Mouse (Mus musculus): ENCODE measurements around the gene Mapkapk2. TPM values are rescaled to one million over a fixed set of nuclear protein-coding genes. Genes with fewer than 3 reads are reported as not detected.

Gene Mapkapk2
- polyA plus RNA-seq, 1 experiment from 2014 or later: 63.1 TPM

- no peaks in the 10 kb centered on the region for H3K9me3 ChIP-seq
- no peak overlapping the region for H3K4me2 ChIP-seq (replicated peaks)
- H3K27me3 ChIP-seq: no peaks in the 10 kb centered on the region
- no peak overlapping the region for H3K9ac ChIP-seq
- H3K4me1 ChIP-seq: peaks cover 29% of the 10 kb centered on the region
- 68% methylated on average over 7 of the region's 7 CpGs for WGBS
- no peak overlapping the region for H3K27ac ChIP-seq
- ATAC-seq (ENCODE audit: insufficient number of reproducible peaks, insufficient read depth, low FRiP score, low TSS enrichment): no peak
- peaks cover 40% of the 10 kb centered on the region for H3K36me3 ChIP-seq
- H3K4me3 ChIP-seq: no peak overlapping the region
These were observed 39.2 kb downstream of the Mapkapk2 start for GRCm38 (mm10) chr1:131058431-131058830.

- Histone ChIP-seq H3K9ac (no peak overlapping the region), H3K4me3 (no peak overlapping the region), H3K27ac (no peak overlapping the region), H3K9me3 (no peaks in the 10 kb centered on the region), H3K27me3 (no peaks in the 10 kb centered on the region), H3K36me3 (peaks cover 40% of the 10 kb centered on the region), H3K4me1 (peaks cover 19% of the 10 kb centered on the region), H3K4me2 (replicated peaks) (no peak overlapping the region)
- ATAC-seq (ENCODE audit: insufficient number of reproducible peaks, insufficient read depth, low FRiP score, low TSS enrichment): no peak
- WGBS: 82% methylated on average over 4 of the region's 4 CpGs
These were observed 43.4 kb downstream of the Mapkapk2 start for GRCm38 (mm10) chr1:131054251-131054650.

- no peak overlapping the region for H3K4me3 ChIP-seq
- no peak overlapping the region for H3K27ac ChIP-seq
- no peak overlapping the region for H3K4me2 ChIP-seq (replicated peaks)
- no peak for ATAC-seq (ENCODE audit: insufficient number of reproducible peaks, insufficient read depth, low FRiP score, low TSS enrichment)
- no peaks in the 10 kb centered on the region for H3K9me3 ChIP-seq
- H3K4me1 ChIP-seq: peaks cover 13% of the 10 kb centered on the region
- no peaks in the 10 kb centered on the region for H3K27me3 ChIP-seq
- WGBS: 49% methylated on average over 4 of the region's 4 CpGs
- H3K9ac ChIP-seq: no peak overlapping the region
- peaks cover 40% of the 10 kb centered on the region for H3K36me3 ChIP-seq
These were observed 44.0 kb downstream of the Mapkapk2 start for GRCm38 (mm10) chr1:131053656-131054055.

- H3K27me3 ChIP-seq: no peaks in the 10 kb centered on the region
- no peaks in the 10 kb centered on the region for H3K9me3 ChIP-seq
- H3K4me2 ChIP-seq (replicated peaks): no peak overlapping the region
- no peak overlapping the region for H3K4me3 ChIP-seq
- ATAC-seq (ENCODE audit: insufficient number of reproducible peaks, insufficient read depth, low FRiP score, low TSS enrichment): no peak; the same call in 1 of the 2 replicates
- H3K9ac ChIP-seq: no peak overlapping the region
- H3K27ac ChIP-seq: no peak overlapping the region
- H3K36me3 ChIP-seq: peaks cover 40% of the 10 kb centered on the region
- peaks cover 9% of the 10 kb centered on the region; the same call in 1 of the 2 replicates for H3K4me1 ChIP-seq
- 5% methylated on average over 8 of the region's 8 CpGs for WGBS
These were observed 44.4 kb downstream of the Mapkapk2 start for GRCm38 (mm10) chr1:131053239-131053638.

- Histone ChIP-seq H3K4me3 (no peak overlapping the region), H3K9me3 (no peaks in the 10 kb centered on the region), H3K27me3 (no peaks in the 10 kb centered on the region), H3K9ac (no peak overlapping the region), H3K4me1 (peaks cover 9% of the 10 kb centered on the region; the same call in 1 of the 2 replicates), H3K36me3 (peaks cover 20% of the 10 kb centered on the region), H3K27ac (no peak overlapping the region), H3K4me2 (replicated peaks) (no peak overlapping the region)
- 24% methylated on average over 7 of the region's 7 CpGs for WGBS
- peak; percentile 25; the same call in 1 of the 2 replicates for ATAC-seq (ENCODE audit: insufficient number of reproducible peaks, insufficient read depth, low FRiP score, low TSS enrichment)
These were observed 46.6 kb downstream of the Mapkapk2 start for GRCm38 (mm10) chr1:131051073-131051472.

GRCm38 (mm10) chr1:131050617-131051016 is 47.0 kb downstream of the Mapkapk2 start:
- Histone ChIP-seq H3K9ac (no peak overlapping the region), H3K27me3 (no peaks in the 10 kb centered on the region), H3K27ac (no peak overlapping the region), H3K9me3 (no peaks in the 10 kb centered on the region), H3K4me2 (replicated peaks) (no peak overlapping the region), H3K4me1 (peaks cover 9% of the 10 kb centered on the region; the same call in 1 of the 2 replicates), H3K36me3 (peaks cover 15% of the 10 kb centered on the region), H3K4me3 (no peak overlapping the region)
- ATAC-seq (ENCODE audit: insufficient number of reproducible peaks, insufficient read depth, low FRiP score, low TSS enrichment): no peak
- WGBS: 84% methylated on average over 5 of the region's 5 CpGs

- Histone ChIP-seq H3K9ac (no peak overlapping the region), H3K9me3 (no peaks in the 10 kb centered on the region), H3K27me3 (no peaks in the 10 kb centered on the region), H3K27ac (no peak overlapping the region), H3K36me3 (peaks cover 9% of the 10 kb centered on the region), H3K4me3 (no peak overlapping the region), H3K4me2 (replicated peaks) (no peak overlapping the region), H3K4me1 (peaks cover 9% of the 10 kb centered on the region; the same call in 1 of the 2 replicates)
- ATAC-seq (ENCODE audit: insufficient number of reproducible peaks, insufficient read depth, low FRiP score, low TSS enrichment): no peak
- 90% methylated on average over 5 of the region's 5 CpGs for WGBS
These were observed 47.6 kb downstream of the Mapkapk2 start for GRCm38 (mm10) chr1:131050011-131050410.

GRCm38 (mm10) chr1:131049361-131049806 is 48.2 kb downstream of the Mapkapk2 start:
- Histone ChIP-seq H3K4me1 (peaks cover 9% of the 10 kb centered on the region; the same call in 1 of the 2 replicates), H3K4me3 (no peak overlapping the region), H3K9me3 (no peaks in the 10 kb centered on the region), H3K36me3 (peaks cover 3% of the 10 kb centered on the region), H3K27me3 (no peaks in the 10 kb centered on the region), H3K4me2 (replicated peaks) (no peak overlapping the region), H3K9ac (no peak overlapping the region), H3K27ac (no peak overlapping the region)
- no peak for ATAC-seq (ENCODE audit: insufficient number of reproducible peaks, insufficient read depth, low FRiP score, low TSS enrichment)
- WGBS: 62% methylated on average over 5 of the region's 5 CpGs

GRCm38 (mm10) chr1:131048946-131049345 is 48.7 kb downstream of the Mapkapk2 start:
- no peak for ATAC-seq (ENCODE audit: insufficient number of reproducible peaks, insufficient read depth, low FRiP score, low TSS enrichment)
- 88% methylated on average over 8 of the region's 8 CpGs for WGBS
- Histone ChIP-seq H3K4me1 (peaks cover 9% of the 10 kb centered on the region; the same call in 1 of the 2 replicates), H3K36me3 (no peaks in the 10 kb centered on the region), H3K4me2 (replicated peaks) (no peak overlapping the region), H3K9ac (no peak overlapping the region), H3K9me3 (no peaks in the 10 kb centered on the region), H3K4me3 (no peak overlapping the region), H3K27ac (no peak overlapping the region), H3K27me3 (no peaks in the 10 kb centered on the region)

- no peak overlapping the region for H3K9ac ChIP-seq
- no peaks in the 10 kb centered on the region for H3K36me3 ChIP-seq
- ATAC-seq (ENCODE audit: insufficient number of reproducible peaks, insufficient read depth, low FRiP score, low TSS enrichment): no peak
- H3K4me3 ChIP-seq: no peak overlapping the region
- H3K27me3 ChIP-seq: no peaks in the 10 kb centered on the region
- peaks cover 9% of the 10 kb centered on the region; the same call in 1 of the 2 replicates for H3K4me1 ChIP-seq
- no peak overlapping the region for H3K27ac ChIP-seq
- H3K4me2 ChIP-seq (replicated peaks): no peak overlapping the region
- no peaks in the 10 kb centered on the region for H3K9me3 ChIP-seq
- 72% methylated on average over 6 of the region's 6 CpGs for WGBS
These were observed 49.3 kb downstream of the Mapkapk2 start for GRCm38 (mm10) chr1:131048121-131048863.

GRCm38 (mm10) chr1:131046607-131047006 is 51.0 kb downstream of the Mapkapk2 start:
- no peak overlapping the region for H3K27ac ChIP-seq
- H3K4me3 ChIP-seq: no peak overlapping the region
- ATAC-seq (ENCODE audit: insufficient number of reproducible peaks, insufficient read depth, low FRiP score, low TSS enrichment): no peak
- 88% methylated on average over 10 of the region's 10 CpGs for WGBS
- no peak overlapping the region for H3K4me2 ChIP-seq (replicated peaks)
- no peak overlapping the region for H3K9ac ChIP-seq
- H3K9me3 ChIP-seq: no peaks in the 10 kb centered on the region
- no peaks in the 10 kb centered on the region for H3K36me3 ChIP-seq
- peaks cover 8% of the 10 kb centered on the region; the same call in 1 of the 2 replicates for H3K4me1 ChIP-seq
- H3K27me3 ChIP-seq: no peaks in the 10 kb centered on the region

GRCm38 (mm10) chr1:131045723-131046355 is 51.8 kb downstream of the Mapkapk2 start:
- WGBS: 88% methylated on average over 2 of the region's 2 CpGs
- no peak overlapping the region for H3K4me3 ChIP-seq
- H3K27me3 ChIP-seq: no peaks in the 10 kb centered on the region
- peaks cover under 1% of the 10 kb centered on the region; the same call in 1 of the 2 replicates for H3K4me1 ChIP-seq
- H3K4me2 ChIP-seq (replicated peaks): no peak overlapping the region
- H3K9ac ChIP-seq: no peak overlapping the region
- no peak for ATAC-seq (ENCODE audit: insufficient number of reproducible peaks, insufficient read depth, low FRiP score, low TSS enrichment)
- H3K27ac ChIP-seq: no peak overlapping the region
- H3K36me3 ChIP-seq: no peaks in the 10 kb centered on the region
- H3K9me3 ChIP-seq: no peaks in the 10 kb centered on the region

Data from embryonic facial prominence, embryonic 12.5 days (tissue).